ENCODE assay signal across 7 mouse cellular contexts in the genomic region with DNA sequence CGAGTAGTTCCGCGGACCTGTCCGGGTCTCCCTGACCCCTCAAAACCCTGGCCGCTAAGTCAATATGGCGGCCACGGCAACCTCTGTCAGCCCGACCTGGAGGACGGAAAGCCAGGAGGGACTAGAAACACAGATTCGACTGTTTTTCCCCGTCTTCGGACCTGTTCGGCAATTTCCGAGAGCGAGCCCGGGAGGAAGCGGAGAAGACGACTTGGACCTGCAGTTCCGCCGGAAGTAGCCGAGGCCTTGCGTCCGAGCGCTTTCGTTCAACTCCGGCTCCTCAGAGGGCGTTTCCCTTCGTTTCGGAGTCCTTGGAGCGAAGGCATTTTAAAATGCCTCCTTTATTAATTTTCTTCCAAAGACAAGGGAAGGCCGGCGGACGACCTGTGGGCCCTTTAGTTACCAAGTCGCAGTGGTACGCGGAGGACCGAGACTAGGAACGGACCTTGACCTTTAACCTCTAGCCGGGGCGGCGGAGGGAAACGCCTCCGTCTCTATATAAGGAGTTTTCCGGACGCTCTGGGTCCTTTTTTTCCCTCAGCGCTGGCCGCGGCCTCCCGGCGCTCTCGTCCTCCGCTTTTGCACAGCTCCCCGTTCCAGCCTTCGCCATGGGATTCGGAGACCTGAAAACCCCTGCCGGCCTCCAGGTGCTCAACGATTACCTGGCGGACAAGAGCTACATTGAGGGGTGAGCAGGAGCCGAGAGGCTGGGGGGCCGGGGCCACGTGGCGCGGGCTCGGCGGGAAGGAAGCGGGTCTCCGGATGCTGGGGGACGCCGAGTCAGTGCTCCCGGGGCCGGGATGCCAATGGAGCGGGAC. TPM values are rescaled to one million over a fixed set of nuclear protein-coding genes. Genes with fewer than 3 reads are reported as not detected.
DNase-seq lines count a peak whose midpoint lies in the region; ATAC-seq and TF ChIP-seq lines count a peak whose summit lies in the region.

Eef1b2 (plus strand) TSS at position 222 of the 818 bp plus-strand sequence.
Ndufs1 (minus strand) TSS at position 230 of the 818 bp plus-strand sequence.

- peak within 1 kb of the TSS; percentile 89 for H3K9ac ChIP-seq in intestine, postnatal 0 days (ENCODE audit: low read depth, low read length)
- peak within 1 kb of the TSS; percentile 97 for H3K9ac ChIP-seq in midbrain, embryonic 12.5 days (replicated peaks)

- TF ChIP-seq CTCF in intestine, postnatal 0 days (IDR thresholded peaks at IDR 0.05; ENCODE audit: low read depth) = no peak
- TF ChIP-seq CTCF in small intestine, adult 2 months (IDR thresholded peaks at IDR 0.05; ENCODE audit: extremely low read depth, insufficient read length, insufficient replicate concordance, low read depth, low read length) = 0 out of 2 replicates have a peak, but pooled peaks have one; percentile 17

- no peaks in the 10 kb centered on the region for H3K9me3 ChIP-seq in embryonic facial prominence, embryonic 10.5 days
- no peaks in the 10 kb centered on the region for H3K9me3 ChIP-seq in intestine, postnatal 0 days (ENCODE audit: control insufficient read depth)
- no peaks in the 10 kb centered on the region for H3K9me3 ChIP-seq in midbrain, embryonic 12.5 days

- H3K4me1 ChIP-seq in embryonic facial prominence, embryonic 10.5 days = peaks cover 24% of the 10 kb centered on the region
- H3K4me1 ChIP-seq in intestine, postnatal 0 days (replicated peaks; ENCODE audit: control insufficient read depth, insufficient read depth, low read length) = 0 out of 2 replicates have a peak, but pooled peaks cover 7% of the 10 kb centered on the region
- peaks cover 24% of the 10 kb centered on the region for H3K4me1 ChIP-seq in midbrain, embryonic 12.5 days
- peaks cover 11% of the 10 kb centered on the region for H3K4me1 ChIP-seq in small intestine, adult 2 months (ENCODE audit: control insufficient read depth, insufficient read depth, insufficient read length, low read length)

- peak within 1 kb of the TSS; percentile 97 for H3K4me3 ChIP-seq in embryonic facial prominence, embryonic 10.5 days
- peak within 1 kb of the TSS; percentile 97 for H3K4me3 ChIP-seq in intestine, postnatal 0 days (ENCODE audit: low read depth, low read length)
- peak within 1 kb of the TSS; percentile 92 for H3K4me3 ChIP-seq in midbrain, embryonic 12.5 days
- peak within 1 kb of the TSS; percentile 93 for H3K4me3 ChIP-seq in small intestine, adult 2 months (ENCODE audit: low read depth, low read length)

- H3K36me3 ChIP-seq in embryonic facial prominence, embryonic 10.5 days (replicated peaks) = peaks cover 54% of the 10 kb centered on the region
- peaks cover 10% of the 10 kb centered on the region for H3K36me3 ChIP-seq in intestine, postnatal 0 days (ENCODE audit: control insufficient read depth, insufficient read depth)
- peaks cover 26% of the 10 kb centered on the region for H3K36me3 ChIP-seq in midbrain, embryonic 12.5 days
- peaks cover 17% of the 10 kb centered on the region for H3K36me3 ChIP-seq in small intestine, adult 2 months (ENCODE audit: control insufficient read depth, insufficient read depth, low read length)

- peak; percentile 95 for ATAC-seq in intestine, postnatal 0 days
- ATAC-seq in midbrain, embryonic 12.5 days (ENCODE audit: low FRiP score, low read depth) = peak; percentile 87

- H3K27ac ChIP-seq in embryonic facial prominence, embryonic 10.5 days (replicated peaks) = peak within 1 kb of the TSS; percentile 96
- peak within 1 kb of the TSS; percentile 85 for H3K27ac ChIP-seq in intestine, postnatal 0 days (ENCODE audit: low read depth, low read length)
- peak within 1 kb of the TSS; percentile 83 for H3K27ac ChIP-seq in midbrain, embryonic 12.5 days (replicated peaks)
- peak within 1 kb of the TSS; percentile 88 for H3K27ac ChIP-seq in small intestine, adult 2 months (ENCODE audit: insufficient read depth, low read depth, low read length)

- H3K27me3 ChIP-seq in embryonic facial prominence, embryonic 10.5 days (replicated peaks; ENCODE audit: low read depth, poor library complexity, severe bottlenecking) = no peaks in the 10 kb centered on the region
- H3K27me3 ChIP-seq in intestine, postnatal 0 days (replicated peaks; ENCODE audit: control insufficient read depth, insufficient read depth, low read length) = no peaks in the 10 kb centered on the region
- no peaks in the 10 kb centered on the region for H3K27me3 ChIP-seq in midbrain, embryonic 12.5 days
- H3K27me3 ChIP-seq in small intestine, adult 2 months (ENCODE audit: control insufficient read depth, insufficient read depth, low read length) = no peaks in the 10 kb centered on the region

- under 1% methylated on average over 72 of the region's 72 CpGs for WGBS in embryonic facial prominence, embryonic 10.5 days
- under 1% methylated on average over 72 of the region's 72 CpGs for WGBS in intestine, postnatal 0 days
- under 1% methylated on average over 72 of the region's 72 CpGs for WGBS in midbrain, embryonic 12.5 days
- WGBS in small intestine, adult 2 months = under 1% methylated on average over 72 of the region's 72 CpGs

- peak within 1 kb of the TSS; percentile 88 for H3K4me2 ChIP-seq in intestine, postnatal 0 days (replicated peaks; ENCODE audit: low read depth)
- peak within 1 kb of the TSS; percentile 89 for H3K4me2 ChIP-seq in midbrain, embryonic 12.5 days (replicated peaks)

- intact Hi-C loops in left cerebral cortex, postnatal 4 days (cut with DNase I) = no loop called here

- TF ChIP-seq POLR2A in small intestine, adult 2 months (IDR thresholded peaks at IDR 0.05; ENCODE audit: low read depth, low read length) = peak; percentile 86

- peak; percentile 98 for DNase-seq in adrenal gland, postnatal 10 days
- DNase-seq in embryonic facial prominence, embryonic 10.5 days (ENCODE audit: low spot score) = peak; percentile 96
- DNase-seq in gonadal fat pad, adult 2 months (ENCODE audit: low read depth) = peak; percentile 77
- DNase-seq in left cerebral cortex, postnatal 4 days = peak; percentile 98

RNA-seq across cellular contexts. Expression of gene Eef1b2, which starts in this region (rescaled TPM):
- 100 to 1,000 TPM; 698 to 749 TPM for total RNA-seq in adrenal gland, postnatal 10 days (2021)
- 653 and 654 TPM in 2 replicates for polyA plus RNA-seq in embryonic facial prominence, embryonic 10.5 days (2016; fragmentation: Nextera tagmentation; extraction: Ambion mirVana)
- polyA plus RNA-seq in gonadal fat pad, adult 2 months (2012; rRNA removed) = 360 and 598 TPM in 2 replicates
- 316 and 324 TPM in 2 replicates for polyA plus RNA-seq in intestine, postnatal 0 days (2015; fragmentation: Nextera tagmentation; extraction: Ambion mirVana)
- 100 to 1,000 TPM; 705 to 714 TPM for total RNA-seq in left cerebral cortex, postnatal 4 days (2021)
- 359 and 380 TPM in 2 replicates for polyA plus RNA-seq in midbrain, embryonic 12.5 days (2016; fragmentation: Nextera tagmentation; extraction: Ambion mirVana)
- polyA plus RNA-seq in small intestine, adult 2 months (2012; rRNA removed) = 261 and 396 TPM in 2 replicates

RNA-seq across cellular contexts. Expression of gene Ndufs1, which starts in this region (rescaled TPM):
- total RNA-seq in adrenal gland, postnatal 10 days (2021) = 100 to 1,000 TPM; 379 to 450 TPM
- 142 and 149 TPM in 2 replicates for polyA plus RNA-seq in embryonic facial prominence, embryonic 10.5 days (2016; fragmentation: Nextera tagmentation; extraction: Ambion mirVana)
- polyA plus RNA-seq in gonadal fat pad, adult 2 months (2012; rRNA removed) = 39.1 and 49.5 TPM in 2 replicates
- polyA plus RNA-seq in intestine, postnatal 0 days (2015; fragmentation: Nextera tagmentation; extraction: Ambion mirVana) = 124 and 129 TPM in 2 replicates
- total RNA-seq in left cerebral cortex, postnatal 4 days (2021) = 100 to 1,000 TPM; 101 to 107 TPM
- 128 and 133 TPM in 2 replicates for polyA plus RNA-seq in midbrain, embryonic 12.5 days (2016; fragmentation: Nextera tagmentation; extraction: Ambion mirVana)
- 11.2 and 19.9 TPM in 2 replicates for polyA plus RNA-seq in small intestine, adult 2 months (2012; rRNA removed)

Comparison
In these comparisons a context has a peak if more than half of its experiments do, and no peak if none do; other contexts are left out.
1. Peak in every context shown above with its lines: DNase-seq, ATAC-seq, H3K4me3 ChIP-seq and H3K27ac ChIP-seq.